Mouse (Mus musculus) heart, adult 9 months (tissue): ENCODE measurements at regions not wholly inside any gene's neighbourhood (a gene's known extent, or its start where the extent isn't known, plus 50 kb on each side); places are given as distances from the start of the nearest gene placed in this dataset.
"Not testable (repeated sequence)": the region's sequence is repeated elsewhere in the genome, so short reads cannot be mapped to it uniquely, and the experiment has no call there.

Experiments
- DNase-seq, 2 experiments: peaks; one replicate each; pipeline ENCODE4 v3.0.0; 2022; ENCODE audit warnings: low spot score in 2 of 2

- not testable (repeated sequence) for DNase-seq
Observed at GRCm38 (mm10) chr15:90882349-90882748, 167.4 kb downstream of the Kif21a start.

- no peak for DNase-seq
Observed at GRCm38 (mm10) chr15:90869452-90869851, 180.3 kb downstream of the Kif21a start.

DNA sequence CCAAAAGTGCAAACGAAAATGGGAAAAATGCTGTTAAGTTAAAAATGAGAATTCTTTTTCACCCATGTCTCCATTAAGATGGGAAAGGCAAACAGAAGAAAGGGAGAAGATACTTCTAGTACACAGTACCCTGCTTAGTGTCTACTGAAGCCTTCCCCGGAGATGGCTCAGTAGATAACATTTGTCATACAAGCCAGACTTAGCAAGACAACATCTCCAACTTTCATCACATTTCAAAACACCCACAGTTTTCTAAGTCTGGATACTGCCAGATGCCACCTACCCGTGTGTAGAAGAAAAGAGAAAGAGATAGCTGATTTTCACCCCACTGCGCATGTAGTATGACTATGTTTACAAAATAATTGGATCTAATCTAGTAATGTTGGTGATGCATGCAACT, 174.5 kb upstream of the Cpne8 start:
- DNase-seq = not testable (repeated sequence)

- no peak for DNase-seq
Observed at GRCm38 (mm10) chr15:90851991-90852390, 172.8 kb upstream of the Cpne8 start.

DNA sequence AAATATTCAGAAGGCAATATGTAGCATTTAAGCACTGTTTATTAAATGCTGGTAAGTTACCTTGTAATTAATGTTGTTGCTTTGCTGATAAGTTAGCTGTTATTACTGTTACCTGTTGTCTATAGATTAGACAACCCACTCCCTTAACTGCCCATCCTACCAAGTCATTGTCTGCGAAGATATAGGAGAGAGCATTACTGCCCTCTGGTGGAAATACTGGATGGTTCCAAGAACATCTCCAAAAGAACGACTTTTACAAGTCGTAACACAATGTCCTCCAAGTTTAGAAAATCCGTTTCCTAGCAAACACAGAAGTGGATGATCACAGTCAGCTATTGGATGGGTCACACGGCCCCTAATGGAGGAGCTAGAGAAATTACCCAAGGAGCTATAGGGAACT, 162.2 kb upstream of the Cpne8 start:
- DNase-seq = no peak

GRCm38 (mm10) chr15:90835586-90835985, 156.4 kb upstream of the Cpne8 start:
- no peak for DNase-seq

- DNase-seq = no peak
Observed at GRCm38 (mm10) chr15:90827816-90828215, 148.6 kb upstream of the Cpne8 start.

DNA sequence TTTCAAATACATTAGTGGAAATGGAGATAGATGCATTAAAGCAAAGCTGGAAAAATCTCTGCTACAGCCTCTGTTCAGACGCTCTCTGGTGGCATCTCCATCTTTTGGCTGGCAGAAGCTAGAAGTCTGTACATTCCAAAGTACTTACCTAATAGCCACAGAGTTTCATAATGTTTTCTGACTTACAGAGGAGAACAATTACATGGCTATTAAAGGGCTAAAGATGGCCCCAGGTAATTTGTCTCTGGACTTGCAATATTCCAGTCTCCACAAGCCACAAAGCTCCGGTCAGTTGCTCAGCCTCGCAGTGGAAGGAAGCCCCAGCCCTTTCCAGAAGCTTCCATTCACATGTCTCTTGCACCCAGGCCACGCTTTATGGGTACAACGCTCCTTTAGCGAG, 143.1 kb upstream of the Cpne8 start:
- DNase-seq = no peak

DNA sequence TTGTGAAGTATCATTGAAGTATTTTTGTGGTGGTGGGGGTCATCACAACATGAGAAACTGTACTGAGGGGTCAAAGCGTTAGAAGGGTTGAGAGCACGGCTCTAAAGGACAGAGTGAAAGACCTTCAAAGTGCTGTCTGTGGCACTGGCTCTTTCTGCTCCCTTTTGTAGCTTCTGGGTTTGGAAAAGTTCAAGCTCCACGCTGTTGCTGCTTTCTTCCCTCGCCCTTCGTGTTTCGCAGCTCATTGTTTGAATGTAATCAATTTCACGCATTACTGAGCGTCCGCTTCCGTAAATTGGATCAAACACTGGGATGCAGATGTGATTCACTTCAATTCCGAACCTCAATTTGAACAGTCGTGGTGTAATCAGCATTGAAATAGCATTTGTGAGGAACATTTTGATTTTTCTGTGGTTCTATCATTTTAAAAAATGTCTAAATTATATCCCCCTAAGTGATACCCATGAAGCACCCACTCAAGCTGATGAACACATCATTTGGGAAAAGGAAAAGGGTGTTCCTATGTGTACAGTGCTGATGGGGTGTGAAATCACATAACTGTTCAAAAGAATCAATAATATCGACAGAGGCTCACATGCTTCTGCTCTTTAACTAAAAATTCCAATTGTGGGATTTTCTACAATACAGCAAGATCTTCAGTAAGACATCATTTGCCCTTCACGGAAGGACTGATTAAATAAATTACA, 140.9 kb upstream of the Cpne8 start:
- DNase-seq = no peak

- no peak for DNase-seq
Observed at GRCm38 (mm10) chr15:90818161-90818560, 138.9 kb upstream of the Cpne8 start.

- DNase-seq = no peak
Observed at GRCm38 (mm10) chr15:90813907-90814306, 134.7 kb upstream of the Cpne8 start.

- DNase-seq = no peak
Observed at GRCm38 (mm10) chr15:90810341-90810740, 131.1 kb upstream of the Cpne8 start.

DNA sequence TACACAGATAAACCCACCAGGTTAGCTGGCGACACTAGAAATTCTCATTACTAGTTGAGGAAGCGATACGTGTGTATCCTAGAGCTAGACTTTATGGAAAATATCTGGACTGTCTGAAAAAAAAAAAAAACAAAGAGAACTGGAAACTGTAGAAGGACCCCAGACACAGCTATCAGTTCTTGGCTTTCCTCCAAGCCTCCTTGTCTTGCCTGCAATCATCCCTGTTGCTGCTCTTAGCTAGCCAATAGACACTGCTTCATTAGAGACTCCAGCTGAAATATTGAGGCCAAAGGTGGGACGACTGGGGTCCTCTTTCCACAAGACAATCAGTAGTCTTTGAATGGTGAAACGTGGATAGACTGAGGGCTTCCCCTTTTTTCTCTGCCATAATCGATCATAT, 129.0 kb upstream of the Cpne8 start:
- DNase-seq = no peak

- no peak for DNase-seq
Observed at GRCm38 (mm10) chr15:90798056-90798455, 118.8 kb upstream of the Cpne8 start.

- DNase-seq = no peak
Observed at GRCm38 (mm10) chr15:90789941-90790340, 110.7 kb upstream of the Cpne8 start.

DNA sequence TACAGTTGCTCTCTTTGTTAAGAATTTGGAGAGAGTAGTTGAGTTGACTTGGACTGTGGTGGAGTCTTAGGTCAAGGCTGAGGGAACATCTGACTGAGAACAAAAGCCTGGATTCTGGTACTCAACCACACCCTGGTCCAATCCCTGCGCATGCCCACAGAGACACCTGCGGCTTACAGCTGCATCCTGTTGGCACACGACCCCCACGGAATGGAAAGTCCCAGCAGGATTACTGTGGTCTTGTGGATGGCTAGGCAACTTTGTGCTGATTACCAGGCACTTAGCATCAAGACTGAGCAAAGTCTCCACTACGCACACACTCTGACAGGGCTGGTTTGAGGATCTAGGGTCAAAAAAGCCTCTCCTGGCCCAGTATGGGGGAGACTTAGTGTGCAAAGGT, 105.5 kb upstream of the Cpne8 start:
- DNase-seq = peak in 1 of 2 experiments; percentile 4

GRCm38 (mm10) chr15:90767521-90767920, 88.3 kb upstream of the Cpne8 start:
- no peak for DNase-seq

DNA sequence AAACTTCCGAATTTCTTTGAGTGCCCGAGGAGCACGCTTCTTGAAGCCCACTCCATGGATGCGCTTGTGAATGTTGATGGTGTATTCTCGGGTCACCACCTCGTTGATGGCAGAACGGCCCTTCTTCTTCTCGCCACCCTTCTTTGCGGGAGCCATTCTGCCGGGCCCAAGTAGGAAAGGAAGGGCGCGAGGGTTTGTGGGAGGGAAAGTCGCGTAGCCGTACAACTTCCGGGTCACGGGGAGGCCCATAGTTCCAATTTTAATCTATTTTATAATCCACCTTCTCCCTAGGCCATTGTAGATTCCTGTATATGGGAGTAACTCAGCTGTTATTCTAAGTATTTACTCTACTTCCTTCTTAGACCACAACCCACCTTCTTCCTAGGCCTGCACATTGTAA, 85.3 kb upstream of the Cpne8 start:
- DNase-seq = not testable (repeated sequence)

GRCm38 (mm10) chr15:90733891-90734290, 54.7 kb upstream of the Cpne8 start:
- DNase-seq = no peak
